Mouse (Mus musculus): ENCODE measurements around the gene Iba57. TPM values are rescaled to one million over a fixed set of nuclear protein-coding genes. Genes with fewer than 3 reads are reported as not detected.
A peak's percentile ranks its signal among the peaks of the same experiment; 100 is the strongest.

Iba57 gene
- total RNA-seq, 2 experiments from 2014 or later = 14.6 to 16.8 TPM

GRCm38 (mm10) chr11:59135904-59136452 lies 27.6 kb downstream of the Iba57 start, which contains the start of gene Obscn:
TSS of gene Obscn (minus strand) at chr11:59136402.
- peak in 1 of 2 experiments; percentile 47 for DNase-seq
- intact Hi-C loops (cut with DNase I) = no loop called here

GRCm38 (mm10) chr11:59135051-59135820 lies 28.3 kb downstream of the Iba57 start:
- no peak for DNase-seq
- intact Hi-C loops (cut with DNase I) = no loop called here

GRCm38 (mm10) chr11:59134373-59134997 lies 29.1 kb downstream of the Iba57 start:
- intact Hi-C loops (cut with DNase I) = no loop called here
- DNase-seq = peak in 1 of 2 experiments; percentile 50

GRCm38 (mm10) chr11:59132065-59132464 lies 31.5 kb downstream of the Iba57 start:
- intact Hi-C loops (cut with DNase I) = no loop called here
- no peak for DNase-seq

GRCm38 (mm10) chr11:59131348-59131919 lies 32.1 kb downstream of the Iba57 start:
- intact Hi-C loops (cut with DNase I) = no loop called here
- no peak for DNase-seq

- intact Hi-C loops (cut with DNase I) = no loop called here
- peak; percentile 68 to 72 for DNase-seq
These were observed 32.8 kb downstream of the Iba57 start for GRCm38 (mm10) chr11:59130782-59131181.

- intact Hi-C loops (cut with DNase I) = no loop called here
- no peak for DNase-seq
These were observed 57.6 kb downstream of the Iba57 start for GRCm38 (mm10) chr11:59105945-59106344.

Other genes starting within 250 kb of the Iba57 start
- gene Btnl10, start 245.8 kb downstream of the Iba57 start, total RNA-seq (2021) = under 1 TPM in 1 of 2 experiments, not detected in 1; 0.12 TPM
- gene Rnf187, start 224.8 kb downstream of the Iba57 start, total RNA-seq (2021) = 100 to 1,000 TPM; 162 to 173 TPM
- 10 to 100 TPM; 11.0 to 13.0 TPM for gene Hist3h2ba, start 214.8 kb downstream of the Iba57 start, total RNA-seq (2021)
- gene Hist3h2a, start 209.1 kb downstream of the Iba57 start, total RNA-seq (2021) = 10 to 100 TPM; 33.2 to 36.7 TPM
- under 1 TPM; 0.12 to 0.22 TPM for gene Trim17, start 209.1 kb downstream of the Iba57 start, total RNA-seq (2021)
- gene Trim11, start 185.6 kb downstream of the Iba57 start, total RNA-seq (2021) = 10 to 100 TPM; 19.9 to 20.8 TPM
- gene Obscn, start 27.3 kb downstream of the Iba57 start, total RNA-seq (2021) = 100 to 1,000 TPM; 427 to 465 TPM
- 1 to 10 TPM; 1.7 to 1.8 TPM for gene Gjc2, start 19.5 kb upstream of the Iba57 start, total RNA-seq (2021)
- 10 to 100 TPM; 74.3 to 76.2 TPM for gene Guk1, start 28.5 kb upstream of the Iba57 start, total RNA-seq (2021)
- gene Mrpl55, start 38.7 kb upstream of the Iba57 start, total RNA-seq (2021) = 10 to 100 TPM; 86.9 to 88.0 TPM
- gene 2310033P09Rik, start 44.6 kb upstream of the Iba57 start, total RNA-seq (2021) = 10 to 100 TPM in 1 of 2 experiments, 1 to 10 TPM in 1; 9.4 to 12.3 TPM
- 100 to 1,000 TPM; 339 to 344 TPM for gene Arf1, start 64.5 kb upstream of the Iba57 start, total RNA-seq (2021)
- gene Wnt3a, start 127.0 kb upstream of the Iba57 start, total RNA-seq (2021) = not detected
- 1 to 10 TPM; 6.1 to 7.5 TPM for gene Wnt9a, start 143.2 kb upstream of the Iba57 start, total RNA-seq (2021)
- not detected for gene Prss38, start 211.9 kb upstream of the Iba57 start, total RNA-seq (2021)

All from heart, postnatal 10 days (tissue).